Mouse (Mus musculus) thymus, adult 2 months (tissue): ENCODE measurements around the gene Pip4k2c. TPM values are rescaled to one million over a fixed set of nuclear protein-coding genes. Genes with fewer than 3 reads are reported as not detected.

Experiments
- DNase-seq: peaks from one replicate; pipeline ENCODE4 v3.0.0; 2021
- H3K27ac ChIP-seq: fragments of 200-500 bp; 2 replicates; pipeline ENCODE4 v1.5.1; 2012; ENCODE audit warnings: low read length, control low read depth; ENCODE audit not compliant: control insufficient read depth, insufficient read depth
- H3K27me3 ChIP-seq: fragments of 200-500 bp; 2 replicates; pipeline ENCODE4 v1.6.1; 2012; ENCODE audit warnings: mild to moderate bottlenecking, low read length, moderate library complexity, mixed read lengths; ENCODE audit not compliant: control insufficient read depth, insufficient read depth
- H3K36me3 ChIP-seq: fragments of 200-500 bp; 2 replicates; pipeline ENCODE4 v1.6.1; 2012; ENCODE audit warnings: mild to moderate bottlenecking, low read length, moderate library complexity; ENCODE audit not compliant: control insufficient read depth, insufficient read depth
- H3K4me1 ChIP-seq: fragments of 200-500 bp; replicated peaks from 2 replicates; pipeline ENCODE4 v1.6.1; 2012; ENCODE audit warnings: low read length; ENCODE audit not compliant: control insufficient read depth, insufficient read depth
- H3K4me3 ChIP-seq: fragments of 200-500 bp; 2 replicates; pipeline ENCODE4 v1.5.1; 2012; ENCODE audit warnings: mild to moderate bottlenecking, low read length, control low read depth, moderate library complexity; ENCODE audit not compliant: control insufficient read depth, insufficient read depth
- CTCF ChIP-seq: fragments of 200-500 bp; IDR thresholded peaks from 2 replicates; pipeline ENCODE4 v1.5.1; 2012; ENCODE audit warnings: mild to moderate bottlenecking, control low read depth, low read length, moderate library complexity, borderline replicate concordance; ENCODE audit not compliant: control insufficient read depth, poor library complexity, insufficient read depth; ENCODE audit errors: extremely low read depth
- POLR2A ChIP-seq: fragments of 200-500 bp; IDR thresholded peaks from 2 replicates; pipeline ENCODE4 v1.6.1; 2012; ENCODE audit warnings: mild to moderate bottlenecking, low read length, control low read depth, moderate library complexity; ENCODE audit not compliant: control insufficient read depth, poor library complexity, insufficient read depth; ENCODE audit errors: extremely low read depth
- WGBS: fragments of 180-500 bp; shearing (Covaris S2); methylation state at CpG from one replicate; pipeline ENCODE4 v1.1.7; 2018; 5-methylcytosine and 5-hydroxymethylcytosine counted together
- polyA plus RNA-seq: library from polyadenylated mRNA; depleted of rRNA; stranded (reverse); fragments of >200 nt; gene quantifications from 2 replicates; pipeline ENCODE4 v1.2.3, GENCODE M21; 2012

Pip4k2c gene
- polyA plus RNA-seq, 1 experiment, result 36.1 TPM

DNA sequence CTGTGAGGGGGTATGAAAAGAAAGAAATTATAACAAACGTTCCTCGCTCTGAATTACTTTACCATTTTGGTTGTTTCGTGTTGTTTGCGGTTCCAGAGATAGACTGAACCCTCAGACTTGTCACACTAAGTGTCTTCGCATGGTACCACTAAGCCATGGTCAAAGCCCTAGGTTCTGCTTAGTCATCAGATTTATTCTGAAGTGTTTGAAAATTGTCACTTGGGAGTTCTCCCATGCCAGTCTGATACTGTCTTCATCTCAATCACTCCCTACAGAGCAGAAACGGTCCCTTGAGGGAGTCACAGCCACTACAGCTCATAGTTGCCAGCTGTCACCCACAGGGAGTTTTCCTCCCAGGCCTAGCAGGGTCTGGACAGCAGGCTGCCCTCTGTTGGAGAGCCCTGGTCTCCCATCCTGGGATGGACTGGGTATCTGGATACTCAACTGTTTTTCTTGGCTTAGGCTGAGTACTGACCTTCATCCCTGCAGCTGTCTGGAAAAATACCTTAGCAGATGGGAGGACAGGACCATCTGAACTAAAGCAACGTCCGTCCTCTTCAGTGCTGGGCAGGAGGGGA is 15.0 kb upstream of the Pip4k2c start:
- WGBS, result 70% methylated on average over 8 of the region's 8 CpGs
- Histone ChIP-seq H3K36me3 (no peaks in the 10 kb centered on the region), H3K27me3 (peaks cover 3% of the 10 kb centered on the region; the same call in 1 of the 2 replicates), H3K4me3 (no peak overlapping the region), H3K4me1 (peaks cover 19% of the 10 kb centered on the region), H3K27ac (no peak overlapping the region)
- DNase-seq, result no peak
- TF ChIP-seq POLR2A, result no peak

DNA sequence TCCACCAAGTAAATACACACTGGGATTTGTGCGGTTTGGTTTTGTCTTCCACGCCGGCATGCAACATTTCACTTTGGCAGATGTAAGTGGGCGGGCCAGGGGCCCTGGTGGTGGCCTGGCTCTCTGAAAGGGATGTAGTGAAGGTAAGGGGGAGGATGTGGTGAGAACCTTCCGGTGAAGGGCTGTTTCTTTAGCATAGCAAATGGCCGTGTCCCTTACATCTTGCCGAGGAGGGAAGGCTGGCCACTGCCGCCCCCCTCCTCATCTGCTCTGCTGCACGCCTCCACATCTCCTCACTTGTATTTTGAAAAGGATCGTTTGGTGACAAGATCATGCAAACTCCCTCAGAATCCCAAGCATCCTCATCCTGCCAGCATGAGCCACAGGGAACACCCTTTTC is 14.3 kb upstream of the Pip4k2c start:
- no peak overlapping the region for H3K4me3 ChIP-seq
- no peak for TF ChIP-seq CTCF
- no peak for TF ChIP-seq POLR2A
- H3K36me3 ChIP-seq, result no peaks in the 10 kb centered on the region
- no peak overlapping the region for H3K27ac ChIP-seq
- peaks cover 13% of the 10 kb centered on the region for H3K4me1 ChIP-seq
- peak; percentile 13 for DNase-seq
- H3K27me3 ChIP-seq, result no peaks in the 10 kb centered on the region; the same call in 1 of the 2 replicates
- 2% methylated on average over 10 of the region's 10 CpGs for WGBS

DNA sequence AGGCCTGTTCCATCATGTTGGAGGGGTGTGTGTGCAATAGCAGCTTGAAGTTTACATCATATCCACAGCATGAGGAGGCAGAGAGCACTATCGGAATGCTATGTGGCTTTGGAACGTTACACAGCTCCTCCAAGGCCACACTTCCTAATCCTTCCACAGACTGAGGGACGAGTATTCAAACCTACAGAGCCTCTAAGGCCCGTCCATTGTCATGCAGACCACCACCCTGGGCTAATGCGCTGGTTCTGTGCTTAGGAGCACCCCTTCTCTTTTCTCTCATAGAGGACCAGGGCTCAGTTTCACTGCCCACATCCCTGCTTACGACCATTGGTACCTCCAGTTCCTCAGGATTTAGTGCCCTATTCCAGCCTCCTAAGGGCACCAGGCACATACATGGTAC is 13.8 kb upstream of the Pip4k2c start:
- Histone ChIP-seq H3K27ac (no peak overlapping the region), H3K4me3 (no peak overlapping the region), H3K4me1 (peaks cover 8% of the 10 kb centered on the region), H3K36me3 (no peaks in the 10 kb centered on the region), H3K27me3 (no peaks in the 10 kb centered on the region; the same call in 1 of the 2 replicates)
- WGBS, result 64% methylated on average over 6 of the region's 6 CpGs
- TF ChIP-seq CTCF, result no peak
- TF ChIP-seq POLR2A, result no peak
- DNase-seq, result no peak

DNA sequence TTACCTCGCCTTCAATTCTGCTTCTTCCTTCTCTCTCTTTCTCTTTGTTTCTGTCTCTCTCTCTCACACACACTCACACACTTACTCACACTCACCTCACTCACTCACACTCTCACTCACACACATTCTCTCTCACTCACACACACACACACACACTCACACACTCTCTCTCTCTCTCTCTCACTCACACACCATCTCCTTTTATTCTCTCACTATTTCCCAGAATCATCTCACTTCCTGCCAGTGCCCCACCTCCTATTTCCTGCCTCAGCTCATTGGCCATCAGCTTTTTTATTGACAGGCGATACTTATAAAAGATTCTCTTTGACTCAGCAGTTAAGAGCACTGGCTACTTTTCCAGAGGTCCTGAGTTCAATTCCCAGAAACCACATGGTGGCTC is 7.0 kb upstream of the Pip4k2c start:
- H3K4me3 ChIP-seq, result no peak overlapping the region
- 93% methylated on average over 2 of the region's 2 CpGs for WGBS

DNA sequence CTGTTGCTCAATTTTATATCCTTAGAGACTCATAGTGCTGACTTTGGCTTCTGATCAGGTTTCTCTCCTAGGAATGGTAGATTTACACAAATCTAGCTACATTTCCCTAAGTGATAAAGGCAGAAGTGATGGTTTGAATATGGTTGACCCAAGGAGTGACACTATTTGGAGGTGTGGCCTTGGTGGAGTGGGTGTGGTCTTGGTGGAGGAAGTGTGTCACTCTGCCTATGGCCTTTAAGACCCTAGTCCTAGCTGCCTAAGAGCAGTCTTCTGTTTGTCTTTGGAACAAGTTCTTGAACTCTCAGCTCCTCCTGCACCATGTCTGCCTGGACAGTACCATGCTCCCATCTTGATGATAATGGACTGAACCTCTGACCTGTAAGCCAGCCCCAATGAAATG is 5.8 kb upstream of the Pip4k2c start:
- H3K27ac ChIP-seq, result no peak overlapping the region
- no peak overlapping the region for H3K4me3 ChIP-seq
- no peaks in the 10 kb centered on the region for H3K4me1 ChIP-seq
- no peaks in the 10 kb centered on the region for H3K27me3 ChIP-seq
- no peak for DNase-seq
- no peaks in the 10 kb centered on the region for H3K36me3 ChIP-seq
- TF ChIP-seq CTCF, result no peak
- TF ChIP-seq POLR2A, result no peak

More for the DNA sequence above, 7.0 kb upstream of the Pip4k2c start:
- H3K27me3 ChIP-seq, result no peaks in the 10 kb centered on the region
- no peaks in the 10 kb centered on the region for H3K36me3 ChIP-seq
- TF ChIP-seq CTCF (no peak), POLR2A (no peak)
- no peaks in the 10 kb centered on the region for H3K4me1 ChIP-seq
- DNase-seq, result no peak
- H3K27ac ChIP-seq, result no peak overlapping the region

DNA sequence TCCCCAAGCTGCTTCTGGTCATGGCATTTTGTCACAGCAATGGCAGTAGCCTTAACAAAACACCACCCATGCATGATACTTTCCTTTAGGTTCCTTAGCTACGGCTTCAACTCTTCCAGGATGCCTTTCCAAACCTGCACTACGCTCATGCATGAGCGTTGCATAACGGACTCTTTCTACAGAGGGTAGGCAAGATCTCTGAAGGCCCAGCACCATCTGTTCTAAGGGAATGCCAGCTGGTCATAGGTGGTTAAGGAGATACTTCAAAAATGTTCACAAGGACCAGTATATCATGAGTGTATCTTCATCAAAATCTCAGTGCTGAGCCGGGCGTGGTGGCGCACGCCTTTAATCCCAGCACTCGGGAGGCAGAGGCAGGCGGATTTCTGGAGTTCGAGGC is 5.1 kb upstream of the Pip4k2c start:
- 97% methylated on average over 11 of the region's 11 CpGs for WGBS
- Histone ChIP-seq H3K4me1 (0 out of 2 replicates have a peak, but pooled peaks cover 3% of the 10 kb centered on the region), H3K27me3 (no peaks in the 10 kb centered on the region), H3K27ac (no peak overlapping the region), H3K4me3 (no peak overlapping the region), H3K36me3 (no peaks in the 10 kb centered on the region)
- DNase-seq, result no peak
- TF ChIP-seq POLR2A, result no peak
- TF ChIP-seq CTCF, result no peak

DNA sequence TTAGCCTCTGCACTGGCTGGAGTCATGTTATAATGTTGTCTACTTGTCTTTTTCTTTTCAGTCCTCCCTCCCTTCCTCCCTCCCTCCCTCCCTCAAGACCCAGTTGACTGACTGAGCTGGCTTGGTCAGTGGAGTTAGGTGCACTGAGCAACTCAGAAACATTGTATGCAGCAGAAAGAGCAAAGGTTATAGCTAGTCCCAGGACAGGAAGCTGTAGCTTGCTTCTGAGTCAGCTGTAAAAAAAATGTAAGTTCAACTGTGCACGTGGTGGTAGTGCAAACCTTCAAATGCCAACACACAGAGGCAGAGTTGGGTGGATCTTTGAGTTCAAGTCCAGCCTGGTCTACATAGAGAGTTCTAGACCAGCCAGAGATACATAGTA is 3.0 kb upstream of the Pip4k2c start:
- peaks cover 13% of the 10 kb centered on the region for H3K4me1 ChIP-seq
- H3K27me3 ChIP-seq, result no peaks in the 10 kb centered on the region
- TF ChIP-seq POLR2A, result no peak
- no peak for TF ChIP-seq CTCF
- WGBS, result 33% methylated on average over 1 of the region's 1 CpGs
- H3K36me3 ChIP-seq, result no peaks in the 10 kb centered on the region
- no peak overlapping the region for H3K27ac ChIP-seq
- no peak overlapping the region for H3K4me3 ChIP-seq
- DNase-seq, result no peak
